Mouse (Mus musculus) stomach, adult 2 months (tissue): ENCODE data around the gene Msi2. TPM values are rescaled to one million over a fixed set of nuclear protein-coding genes. Genes with fewer than 3 reads are reported as not detected.

Source experiments
- polyA plus RNA-seq: library from polyadenylated mRNA; depleted of rRNA; stranded (reverse); fragments of >200 nt; gene quantifications from 2 replicates; pipeline ENCODE4 v1.2.3, GENCODE M21; 2012; rRNA removed

The Msi2 gene
- 7.0 and 7.8 TPM in 2 replicates for polyA plus RNA-seq

DNA sequence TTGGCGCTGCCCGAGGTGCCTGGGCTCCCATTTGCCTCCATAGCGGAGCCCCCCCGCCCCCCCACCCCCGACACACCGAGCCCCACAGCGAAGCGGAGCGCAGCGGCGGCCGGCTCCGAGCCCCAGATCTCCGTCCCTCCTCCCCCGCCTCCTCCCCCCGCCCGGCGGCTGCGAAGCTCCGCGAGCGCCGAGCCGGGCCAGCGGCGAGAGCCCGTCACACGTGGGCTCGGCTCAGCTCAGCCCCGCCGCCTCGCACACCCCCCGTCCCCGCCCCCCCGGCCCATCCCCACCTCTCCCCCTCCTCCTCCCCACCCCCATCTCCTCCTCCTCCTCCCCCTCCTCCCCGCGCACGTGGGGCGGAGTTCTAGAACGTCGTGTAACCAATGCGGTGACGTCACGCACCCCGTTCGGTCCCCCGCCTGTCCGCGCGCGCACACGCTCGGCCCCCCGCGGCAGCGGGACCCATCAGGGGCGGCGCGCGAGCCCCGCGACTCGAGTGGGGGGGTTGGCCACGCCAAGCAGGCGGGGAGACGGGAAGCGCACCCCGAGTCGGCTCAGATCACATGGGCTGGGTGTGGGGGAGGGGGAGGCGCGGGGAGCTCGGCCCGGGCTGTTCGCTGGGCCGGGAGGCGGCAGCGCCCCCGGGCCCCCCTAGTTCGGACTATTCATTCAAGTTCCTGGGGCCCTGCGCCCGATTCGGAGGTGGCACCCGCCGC, at the start of gene Msi2:
Msi2 (minus strand) TSS at position 464 of the 716 bp plus-strand sequence.

DNA sequence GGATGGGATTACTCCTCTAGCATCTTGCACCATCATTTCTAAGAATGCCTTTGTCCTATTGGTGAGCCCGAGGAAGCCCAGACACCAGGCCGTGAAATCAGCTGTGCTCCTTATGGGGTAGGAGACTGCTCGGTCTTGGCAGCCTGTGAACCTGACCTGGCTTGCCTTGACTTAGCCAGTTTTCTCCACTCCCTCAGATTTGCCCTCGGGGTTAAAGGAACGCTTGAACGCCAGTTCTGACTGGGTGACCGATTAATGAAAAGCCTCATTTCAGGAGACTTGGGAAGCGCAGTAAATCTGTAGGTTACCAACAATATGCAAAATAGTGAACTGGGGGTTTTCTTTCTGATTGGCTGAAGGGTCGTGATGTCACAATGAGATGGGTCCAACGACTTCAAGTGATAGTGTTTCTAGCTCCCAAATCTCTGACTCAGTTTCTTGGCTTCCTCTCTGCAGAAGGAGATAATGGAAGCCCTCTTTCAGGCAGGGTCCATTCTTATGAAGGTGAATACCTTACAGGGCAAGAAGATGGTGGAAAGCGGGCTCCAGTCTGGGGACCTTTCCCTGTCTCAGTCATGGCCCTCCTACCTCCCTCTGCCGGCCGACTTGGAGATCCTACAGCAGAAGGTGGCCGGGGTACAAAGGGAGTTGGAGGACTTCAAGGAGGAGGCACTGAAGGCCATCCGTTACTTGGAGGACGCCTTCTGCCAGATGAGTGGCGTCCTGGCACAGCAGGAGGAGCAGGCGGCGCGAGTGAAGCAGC, 424.5 kb downstream of the Msi2 start, which contains the start of gene Ccdc182:
Ccdc182 (plus strand) TSS at position 428 of the 763 bp plus-strand sequence.

Other genes with a start within 250 kb of the Msi2 start
- 17.2 and 21.6 TPM in 2 replicates for gene Akap1, start 146.1 kb upstream of the Msi2 start, polyA plus RNA-seq
- gene Scpep1, start 237.0 kb upstream of the Msi2 start, polyA plus RNA-seq: 5.0 and 5.5 TPM in 2 replicates
- 0.15 and 0.22 TPM in 2 replicates for gene Elobl, start 248.4 kb upstream of the Msi2 start, polyA plus RNA-seq